Mouse (Mus musculus): ENCODE results near the gene Abcc8. TPM values are rescaled to one million over a fixed set of nuclear protein-coding genes. Genes with fewer than 3 reads are reported as not detected.

The Abcc8 gene
- polyA plus RNA-seq, 1 experiment: 1.2 TPM

- no peak for DNase-seq
- Histone ChIP-seq H3K4me3 (replicated peaks; ENCODE audit: extremely low read depth, low read depth, low read length) (no peak overlapping the region), H3K4me1 (ENCODE audit: control insufficient read depth, insufficient read depth, low read length) (no peaks in the 10 kb centered on the region)
- TF ChIP-seq POLR2A (IDR thresholded peaks at IDR 0.05; ENCODE audit: borderline replicate concordance, extremely low read depth, low read depth, low read length) (no peak), CTCF (IDR thresholded peaks at IDR 0.05; ENCODE audit: insufficient read depth, low read length) (no peak)
- 66% methylated on average over 11 of the region's 11 CpGs for WGBS
Measured at GRCm38 (mm10) chr7:46162132-46162727, 17.6 kb downstream of the Abcc8 start.

- H3K4me3 ChIP-seq (replicated peaks; ENCODE audit: extremely low read depth, low read depth, low read length): no peak overlapping the region
- H3K4me1 ChIP-seq (ENCODE audit: control insufficient read depth, insufficient read depth, low read length): no peaks in the 10 kb centered on the region
- WGBS: 33% methylated on average over 3 of the region's 3 CpGs
- TF ChIP-seq CTCF (IDR thresholded peaks at IDR 0.05; ENCODE audit: insufficient read depth, low read length) (no peak), POLR2A (IDR thresholded peaks at IDR 0.05; ENCODE audit: borderline replicate concordance, extremely low read depth, low read depth, low read length) (no peak)
- no peak for DNase-seq
Measured at GRCm38 (mm10) chr7:46161615-46162014, 18.2 kb downstream of the Abcc8 start.

GRCm38 (mm10) chr7:46157746-46158145 lies 22.1 kb downstream of the Abcc8 start:
- TF ChIP-seq CTCF (IDR thresholded peaks at IDR 0.05; ENCODE audit: insufficient read depth, low read length) (no peak), POLR2A (IDR thresholded peaks at IDR 0.05; ENCODE audit: borderline replicate concordance, extremely low read depth, low read depth, low read length) (no peak)
- Histone ChIP-seq H3K4me1 (ENCODE audit: control insufficient read depth, insufficient read depth, low read length) (no peaks in the 10 kb centered on the region), H3K4me3 (replicated peaks; ENCODE audit: extremely low read depth, low read depth, low read length) (no peak overlapping the region)
- DNase-seq: no peak
- WGBS: 59% methylated on average over 7 of the region's 7 CpGs

GRCm38 (mm10) chr7:46154498-46155488 lies 25.0 kb downstream of the Abcc8 start:
- DNase-seq: no peak
- H3K4me3 ChIP-seq (replicated peaks; ENCODE audit: extremely low read depth, low read depth, low read length): no peak overlapping the region
- no peak for TF ChIP-seq POLR2A (IDR thresholded peaks at IDR 0.05; ENCODE audit: borderline replicate concordance, extremely low read depth, low read depth, low read length)
- no peak for TF ChIP-seq CTCF (IDR thresholded peaks at IDR 0.05; ENCODE audit: insufficient read depth, low read length)
- H3K4me1 ChIP-seq (ENCODE audit: control insufficient read depth, insufficient read depth, low read length): no peaks in the 10 kb centered on the region
- WGBS: 69% methylated on average over 18 of the region's 18 CpGs

GRCm38 (mm10) chr7:46152819-46153351 lies 26.9 kb downstream of the Abcc8 start:
- Histone ChIP-seq H3K4me3 (replicated peaks; ENCODE audit: extremely low read depth, low read depth, low read length) (no peak overlapping the region), H3K4me1 (ENCODE audit: control insufficient read depth, insufficient read depth, low read length) (no peaks in the 10 kb centered on the region)
- TF ChIP-seq POLR2A (IDR thresholded peaks at IDR 0.05; ENCODE audit: borderline replicate concordance, extremely low read depth, low read depth, low read length): no peak
- no peak for TF ChIP-seq CTCF (IDR thresholded peaks at IDR 0.05; ENCODE audit: insufficient read depth, low read length)
- DNase-seq: no peak
- 68% methylated on average over 9 of the region's 9 CpGs for WGBS

- Histone ChIP-seq H3K4me3 (replicated peaks; ENCODE audit: extremely low read depth, low read depth, low read length) (no peak overlapping the region), H3K4me1 (ENCODE audit: control insufficient read depth, insufficient read depth, low read length) (no peaks in the 10 kb centered on the region)
- DNase-seq: no peak
- no peak for TF ChIP-seq POLR2A (IDR thresholded peaks at IDR 0.05; ENCODE audit: borderline replicate concordance, extremely low read depth, low read depth, low read length)
- no peak for TF ChIP-seq CTCF (IDR thresholded peaks at IDR 0.05; ENCODE audit: insufficient read depth, low read length)
- 75% methylated on average over 7 of the region's 7 CpGs for WGBS
Measured at GRCm38 (mm10) chr7:46147417-46147816, 32.4 kb downstream of the Abcc8 start.

GRCm38 (mm10) chr7:46146675-46147308 lies 33.0 kb downstream of the Abcc8 start:
- no peak overlapping the region for H3K4me3 ChIP-seq (replicated peaks; ENCODE audit: extremely low read depth, low read depth, low read length)
- no peak for TF ChIP-seq CTCF (IDR thresholded peaks at IDR 0.05; ENCODE audit: insufficient read depth, low read length)
- TF ChIP-seq POLR2A (IDR thresholded peaks at IDR 0.05; ENCODE audit: borderline replicate concordance, extremely low read depth, low read depth, low read length): no peak
- no peak for DNase-seq
- no peaks in the 10 kb centered on the region for H3K4me1 ChIP-seq (ENCODE audit: control insufficient read depth, insufficient read depth, low read length)
- 73% methylated on average over 7 of the region's 7 CpGs for WGBS

GRCm38 (mm10) chr7:46144061-46144460 lies 35.8 kb downstream of the Abcc8 start:
- no peak for DNase-seq
- no peak overlapping the region for H3K4me3 ChIP-seq (replicated peaks; ENCODE audit: extremely low read depth, low read depth, low read length)
- TF ChIP-seq CTCF (IDR thresholded peaks at IDR 0.05; ENCODE audit: insufficient read depth, low read length) (no peak), POLR2A (IDR thresholded peaks at IDR 0.05; ENCODE audit: borderline replicate concordance, extremely low read depth, low read depth, low read length) (no peak)
- WGBS: 77% methylated on average over 8 of the region's 8 CpGs
- H3K4me1 ChIP-seq (ENCODE audit: control insufficient read depth, insufficient read depth, low read length): no peaks in the 10 kb centered on the region

- WGBS: 44% methylated on average over 7 of the region's 7 CpGs
- H3K4me1 ChIP-seq (ENCODE audit: control insufficient read depth, insufficient read depth, low read length): no peaks in the 10 kb centered on the region
- no peak overlapping the region for H3K4me3 ChIP-seq (replicated peaks; ENCODE audit: extremely low read depth, low read depth, low read length)
- DNase-seq: no peak
- TF ChIP-seq POLR2A (IDR thresholded peaks at IDR 0.05; ENCODE audit: borderline replicate concordance, extremely low read depth, low read depth, low read length) (no peak), CTCF (IDR thresholded peaks at IDR 0.05; ENCODE audit: insufficient read depth, low read length) (no peak)
Measured at GRCm38 (mm10) chr7:46138329-46138930, 41.4 kb downstream of the Abcc8 start.
